Mouse (Mus musculus): ENCODE measurements around the gene Nudt1. TPM values are rescaled to one million over a fixed set of nuclear protein-coding genes. Genes with fewer than 3 reads are reported as not detected.

The Nudt1 gene
- total RNA-seq, 2 experiments from 2014 or later, result 4.8 to 6.3 TPM

- no peak for DNase-seq (ENCODE audit: low spot score in 2 of 2)
- intact Hi-C loops (cut with DNase I), result no loop called here
Measured at GRCm38 (mm10) chr5:140375249-140375829, 53.9 kb downstream of the Nudt1 start.

- no peak for DNase-seq (ENCODE audit: low spot score in 2 of 2)
- intact Hi-C loops (cut with DNase I), result no loop called here
Measured at GRCm38 (mm10) chr5:140378121-140378853, 56.8 kb downstream of the Nudt1 start.

GRCm38 (mm10) chr5:140379299-140379698 lies 57.8 kb downstream of the Nudt1 start:
- DNase-seq (ENCODE audit: low spot score in 2 of 2), result no peak

GRCm38 (mm10) chr5:140381156-140381555 lies 59.7 kb downstream of the Nudt1 start:
- DNase-seq (ENCODE audit: low spot score in 2 of 2), result peak in 1 of 2 experiments; percentile 21
- intact Hi-C loops (cut with DNase I), result no loop called here

More at GRCm38 (mm10) chr5:140379299-140379698, 57.8 kb downstream of the Nudt1 start:
- intact Hi-C loops (cut with DNase I), result no loop called here

- intact Hi-C loops (cut with DNase I), result no loop called here
- no peak for DNase-seq (ENCODE audit: low spot score in 2 of 2)
Measured at GRCm38 (mm10) chr5:140382688-140383087, 61.2 kb downstream of the Nudt1 start.

- DNase-seq (ENCODE audit: low spot score in 2 of 2), result no peak
- intact Hi-C loops (cut with DNase I), result no loop called here
Measured at GRCm38 (mm10) chr5:140383559-140383958, 62.1 kb downstream of the Nudt1 start.

- DNase-seq (ENCODE audit: low spot score in 2 of 2), result no peak
- intact Hi-C loops (cut with DNase I), result no loop called here
Measured at GRCm38 (mm10) chr5:140384462-140384861, 63.0 kb downstream of the Nudt1 start.

GRCm38 (mm10) chr5:140387236-140387635 lies 65.8 kb downstream of the Nudt1 start:
- intact Hi-C loops (cut with DNase I), result no loop called here
- no peak for DNase-seq (ENCODE audit: low spot score in 2 of 2)

Other genes starting within 250 kb of the Nudt1 start
- gene Mad1l1, start 104 bp upstream of the Nudt1 start, total RNA-seq (2021), result 10 to 100 TPM; 15.1 to 19.0 TPM
- gene Mrm2, start 10.2 kb downstream of the Nudt1 start, total RNA-seq (2021), result 10 to 100 TPM in 1 of 2 experiments, 1 to 10 TPM in 1; 9.5 to 10.7 TPM
- gene Snx8, start 67.6 kb downstream of the Nudt1 start, total RNA-seq (2021), result 10 to 100 TPM; 13.2 to 13.5 TPM
- 10 to 100 TPM; 92.8 to 92.9 TPM for gene Eif3b, start 97.7 kb downstream of the Nudt1 start, total RNA-seq (2021)
- not detected for gene Gm4869, start 124.0 kb downstream of the Nudt1 start, total RNA-seq (2021)
- gene Chst12, start 183.9 kb downstream of the Nudt1 start, total RNA-seq (2021), result 10 to 100 TPM; 17.0 to 17.3 TPM
- gene Grifin, start 243.4 kb downstream of the Nudt1 start, total RNA-seq (2021), result not detected

All from left cerebral cortex, postnatal 25 days (tissue).